Mouse (Mus musculus) cerebellum, adult 2 months (tissue): Measurements from ENCODE around the gene Nrtn. TPM values are rescaled to one million over a fixed set of nuclear protein-coding genes. Genes with fewer than 3 reads are reported as not detected.

Experiments
- DNase-seq, 2 experiments: peaks; one replicate each; pipeline ENCODE4 v3.0.0; 2021
- H3K27ac ChIP-seq: fragments of 200-500 bp; 2 replicates; pipeline ENCODE4 v1.5.1; 2012; ENCODE audit warnings: low read length, control low read depth, inconsistent platforms; ENCODE audit not compliant: insufficient read depth
- H3K27me3 ChIP-seq: fragments of 200-500 bp; 2 replicates; pipeline ENCODE4 v1.6.1; 2012; ENCODE audit warnings: inconsistent platforms, mild to moderate bottlenecking, low read length, moderate library complexity; ENCODE audit not compliant: control insufficient read depth, insufficient read depth
- H3K4me1 ChIP-seq: fragments of 200-500 bp; 2 replicates; pipeline ENCODE4 v1.6.1; 2011; ENCODE audit warnings: low read length; ENCODE audit not compliant: control insufficient read depth, insufficient read depth
- H3K4me3 ChIP-seq: fragments of 200-500 bp; replicated peaks from 2 replicates; pipeline ENCODE3; 2011; ENCODE audit warnings: mild to moderate bottlenecking, low read depth, low read length, control low read depth; ENCODE audit not compliant: insufficient read depth
- CTCF ChIP-seq: fragments of 200-500 bp; IDR thresholded peaks from 2 replicates; pipeline ENCODE4 v1.5.1; 2011; ENCODE audit warnings: low read depth, mild to moderate bottlenecking, control low read depth, low read length, moderate library complexity, borderline replicate concordance; ENCODE audit not compliant: insufficient read depth
- POLR2A ChIP-seq: fragments of 200-500 bp; IDR thresholded peaks from 2 replicates; pipeline ENCODE4 v1.6.1; 2011; ENCODE audit warnings: low read length, control low read depth, borderline replicate concordance; ENCODE audit not compliant: insufficient read depth
- WGBS: fragments of 180-500 bp; shearing (Covaris S2); methylation state at CpG from one replicate; pipeline ENCODE4 v1.1.7; 2018; 5-methylcytosine and 5-hydroxymethylcytosine counted together
- polyA plus RNA-seq: library from polyadenylated mRNA; depleted of rRNA; stranded (reverse); fragments of >200 nt; gene quantifications from 2 replicates; pipeline ENCODE4 v1.2.3, GENCODE M21; 2012

The Nrtn gene
- polyA plus RNA-seq, 1 experiment, result 9.3 TPM

DNA sequence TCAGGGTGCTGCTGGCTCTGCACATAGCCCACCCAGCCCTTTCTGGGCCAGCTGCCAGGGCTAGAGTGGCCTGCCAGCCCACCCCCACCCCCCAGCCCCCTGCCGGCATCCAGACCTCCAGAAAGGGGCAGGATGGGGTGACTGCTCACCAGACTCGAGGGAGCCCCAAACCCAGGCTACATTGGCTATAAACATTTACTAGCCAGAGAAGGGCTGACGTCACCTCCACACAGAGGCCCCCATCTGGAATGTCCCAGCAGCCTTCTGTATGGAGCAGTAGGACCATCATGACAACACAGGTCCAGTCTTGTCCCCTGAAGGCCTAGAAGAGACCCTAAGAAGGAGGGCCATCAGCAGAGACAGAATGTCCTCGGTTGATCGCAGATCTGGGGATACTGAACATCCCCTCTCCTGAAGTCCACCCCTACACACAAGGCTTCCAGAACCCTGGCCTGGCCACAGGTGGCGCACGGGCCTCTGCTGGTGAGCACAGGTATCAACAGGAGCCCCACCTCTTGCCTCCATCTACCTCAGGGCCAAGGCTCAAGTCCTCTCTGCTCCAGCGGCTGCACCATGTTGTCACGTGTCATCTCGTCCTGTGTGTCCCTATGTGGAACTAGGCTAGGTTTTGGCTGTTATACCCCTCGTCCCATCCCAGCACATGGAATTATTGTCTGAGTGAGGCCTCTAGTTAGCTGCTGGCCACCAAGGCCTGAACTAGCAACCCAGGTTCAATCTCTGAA, 33.7 kb downstream of the Nrtn start:
- no peak overlapping the region for H3K4me3 ChIP-seq
- WGBS, result 71% methylated on average over 11 of the region's 11 CpGs

DNA sequence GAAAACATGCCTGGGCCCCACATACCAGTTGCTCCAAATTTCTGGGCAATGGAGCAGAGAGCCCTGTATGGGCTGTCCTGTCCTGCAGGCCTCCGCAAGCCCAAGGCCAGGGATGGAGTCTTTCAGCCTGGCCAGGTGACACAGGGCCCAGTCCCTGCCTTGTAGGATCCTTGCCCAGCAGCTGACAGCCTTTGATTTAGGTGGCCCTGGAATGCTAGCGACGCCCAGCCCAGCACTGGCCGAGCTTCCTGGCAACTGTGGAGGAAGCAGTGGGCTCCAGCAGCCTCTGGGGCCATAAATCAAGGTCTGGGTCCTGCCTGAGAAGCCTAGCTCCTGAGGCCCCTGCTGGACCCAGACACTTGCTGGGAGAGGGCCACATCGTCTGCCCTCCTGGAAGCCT, 34.9 kb downstream of the Nrtn start:
- DNase-seq, result no peak
- no peak for TF ChIP-seq CTCF
- no peak for TF ChIP-seq POLR2A
- Histone ChIP-seq H3K4me3 (no peak overlapping the region), H3K4me1 (peaks cover 13% of the 10 kb centered on the region), H3K27ac (no peak overlapping the region), H3K27me3 (no peaks in the 10 kb centered on the region)
- 73% methylated on average over 5 of the region's 5 CpGs for WGBS

More for the DNA sequence above, 33.7 kb downstream of the Nrtn start:
- TF ChIP-seq CTCF, result 0 out of 2 replicates have a peak, but pooled peaks have one; percentile 3
- no peak for TF ChIP-seq POLR2A
- DNase-seq, result no peak
- Histone ChIP-seq H3K27me3 (no peaks in the 10 kb centered on the region), H3K27ac (no peak overlapping the region), H3K4me1 (peaks cover 18% of the 10 kb centered on the region)

DNA sequence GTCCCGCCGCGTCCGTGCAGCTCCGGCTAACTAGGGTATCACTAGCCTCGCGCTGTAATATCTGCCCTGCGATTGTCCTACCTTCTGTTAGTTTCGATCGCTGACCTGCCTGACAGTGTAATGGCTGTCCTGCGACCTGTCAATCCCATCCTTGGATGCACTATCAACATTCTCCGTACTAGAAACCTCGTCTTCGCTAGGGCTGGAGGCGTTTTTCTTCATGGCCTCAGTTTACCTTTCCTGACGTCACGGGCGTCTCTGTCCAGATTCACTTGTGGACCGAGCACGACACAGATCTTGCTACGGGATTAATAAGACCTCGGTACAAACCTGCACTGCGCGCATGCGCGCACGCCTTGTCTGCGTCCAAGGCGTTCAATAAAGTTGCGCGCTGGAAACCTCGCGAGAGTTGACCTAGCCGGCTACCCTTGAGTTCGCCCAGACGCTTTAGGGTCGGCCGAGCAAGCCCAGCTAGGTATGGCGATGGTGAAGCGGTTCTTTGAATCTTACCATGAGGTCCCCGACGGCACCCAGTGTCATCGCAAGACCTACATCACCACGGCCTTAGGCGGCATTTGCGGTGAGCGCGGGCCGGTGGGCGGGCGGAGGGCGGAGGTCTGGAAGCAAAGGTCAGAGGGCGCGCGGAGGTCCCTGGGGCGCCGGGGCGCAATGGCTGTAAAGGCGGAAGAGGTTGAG, 39.8 kb downstream of the Nrtn start, which contains the start of the genes Ndufa11 and Vmac:
Gene Ndufa11, plus strand, starts transcription at position 405 of the 696 bp plus-strand sequence.
Gene Vmac, minus strand, starts transcription at position 660 of the 696 bp plus-strand sequence.
- DNase-seq, result peak; percentile 91 to 92
- peak within 1 kb of the TSS; percentile 71 for H3K4me3 ChIP-seq
- H3K27ac ChIP-seq, result peak within 1 kb of the TSS; percentile 29
- no peaks in the 10 kb centered on the region for H3K27me3 ChIP-seq
- no peak for TF ChIP-seq CTCF
- peak; percentile 89; the same call in 1 of the 2 replicates for TF ChIP-seq POLR2A
- WGBS, result under 1% methylated on average over 59 of the region's 59 CpGs
- peaks cover 15% of the 10 kb centered on the region for H3K4me1 ChIP-seq

DNA sequence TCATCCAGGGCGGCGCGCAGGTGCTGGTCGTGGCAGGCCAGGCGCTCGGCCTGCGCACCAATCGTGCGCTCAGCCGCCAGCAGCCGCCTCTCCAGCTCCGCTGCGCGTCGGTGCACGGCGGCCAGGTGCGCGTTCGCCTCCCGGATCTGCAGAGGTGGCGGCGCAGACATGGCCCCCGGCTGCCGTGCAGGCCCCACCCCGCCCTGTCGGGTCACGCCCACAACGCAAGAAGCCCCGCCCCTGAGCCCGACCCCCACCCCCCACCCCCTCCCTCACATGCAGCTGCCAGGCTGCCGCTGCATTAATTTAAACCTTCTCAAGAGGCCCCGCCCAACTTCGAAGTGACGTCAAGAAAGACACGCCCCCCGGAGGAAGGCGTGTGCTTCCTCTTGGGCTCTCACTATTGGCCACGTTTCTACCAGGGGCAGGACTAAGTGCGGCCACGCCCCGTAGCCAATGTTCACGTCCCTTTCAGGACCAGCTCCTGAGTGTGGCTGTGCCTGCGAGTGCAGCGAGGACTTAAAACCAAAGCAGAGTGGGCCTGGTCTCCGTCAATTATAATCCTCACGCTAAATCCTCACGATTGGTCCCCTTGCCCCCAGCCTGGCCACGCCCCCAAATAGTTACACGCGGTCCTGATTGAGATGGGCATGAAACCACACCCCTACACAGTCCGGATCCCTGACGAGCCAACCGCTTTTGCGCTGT, 40.5 kb downstream of the Nrtn start:
- H3K4me1 ChIP-seq, result peaks cover 15% of the 10 kb centered on the region
- peak overlapping the region; percentile 29 for H3K27ac ChIP-seq
- peak overlapping the region; percentile 71 for H3K4me3 ChIP-seq
- DNase-seq, result peak; percentile 95
- TF ChIP-seq CTCF (no peak), POLR2A (peak; percentile 47; the same call in 1 of the 2 replicates)
- H3K27me3 ChIP-seq, result no peaks in the 10 kb centered on the region
- under 1% methylated on average over 55 of the region's 55 CpGs for WGBS

DNA sequence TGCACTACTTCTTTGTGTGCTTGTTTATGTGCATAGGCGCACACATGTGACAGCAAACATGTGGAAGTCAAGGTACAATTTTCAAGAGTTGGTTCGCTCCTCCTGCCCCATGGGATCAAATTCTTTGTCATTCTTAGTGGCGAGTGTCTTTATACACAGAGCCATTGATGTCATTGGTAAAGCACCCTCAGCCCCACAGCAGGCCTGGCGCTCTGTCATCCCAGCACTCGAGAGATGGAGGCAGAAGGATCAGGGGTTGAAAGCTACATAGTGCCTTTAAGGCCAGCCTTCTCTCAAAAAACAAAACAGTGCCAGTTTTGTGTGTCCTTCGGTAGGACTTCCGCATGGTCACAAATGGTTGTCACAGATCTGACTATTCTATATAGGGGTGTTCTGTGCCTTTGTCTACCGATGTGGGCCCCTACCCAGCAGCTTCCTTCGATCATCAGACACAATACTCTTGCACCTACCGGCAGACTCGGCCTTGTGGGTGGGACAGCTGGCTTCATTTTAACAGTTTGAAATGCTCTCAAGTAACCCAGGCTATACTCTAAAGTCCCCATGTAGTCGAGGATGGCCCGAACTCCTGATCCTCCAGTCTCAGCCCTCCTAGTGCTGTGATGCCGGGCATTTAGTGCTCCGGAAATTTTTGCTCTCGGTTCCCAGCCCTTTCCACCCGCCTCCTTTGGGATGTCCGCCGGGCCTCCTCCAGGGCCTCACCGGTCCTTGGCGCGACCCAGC, 41.2 kb downstream of the Nrtn start:
- Histone ChIP-seq H3K27me3 (no peaks in the 10 kb centered on the region), H3K27ac (peak overlapping the region; percentile 29; the same call in 1 of the 2 replicates), H3K4me1 (peaks cover 15% of the 10 kb centered on the region), H3K4me3 (peak overlapping the region; percentile 71)
- no peak for TF ChIP-seq POLR2A
- no peak for TF ChIP-seq CTCF
- no peak for DNase-seq
- 20% methylated on average over 22 of the region's 22 CpGs for WGBS

DNA sequence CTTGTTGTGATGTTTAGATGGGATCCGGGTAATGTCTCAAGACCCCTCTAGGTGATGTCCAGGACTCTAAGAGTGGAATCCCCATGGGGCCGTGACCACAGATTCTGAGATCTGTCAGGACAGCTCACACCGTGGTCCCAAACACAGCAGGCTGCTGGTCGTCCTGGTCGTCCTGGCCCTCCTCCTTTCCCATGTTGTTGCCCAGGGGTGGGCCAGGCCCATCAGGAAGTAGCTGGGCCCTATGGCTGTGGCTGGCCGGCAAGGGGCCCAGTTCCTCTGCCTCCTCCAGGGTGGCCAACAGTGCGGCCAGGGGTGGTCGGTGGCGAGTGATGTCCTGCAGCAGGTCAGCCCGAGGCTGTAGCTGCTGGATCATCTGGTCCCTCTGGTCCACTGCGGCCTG, 42.0 kb downstream of the Nrtn start:
- H3K4me1 ChIP-seq, result peaks cover 15% of the 10 kb centered on the region
- H3K4me3 ChIP-seq, result no peak overlapping the region
- H3K27me3 ChIP-seq, result no peaks in the 10 kb centered on the region
- no peak overlapping the region for H3K27ac ChIP-seq
- WGBS, result 63% methylated on average over 11 of the region's 11 CpGs
- DNase-seq, result no peak
- no peak for TF ChIP-seq CTCF
- no peak for TF ChIP-seq POLR2A

DNA sequence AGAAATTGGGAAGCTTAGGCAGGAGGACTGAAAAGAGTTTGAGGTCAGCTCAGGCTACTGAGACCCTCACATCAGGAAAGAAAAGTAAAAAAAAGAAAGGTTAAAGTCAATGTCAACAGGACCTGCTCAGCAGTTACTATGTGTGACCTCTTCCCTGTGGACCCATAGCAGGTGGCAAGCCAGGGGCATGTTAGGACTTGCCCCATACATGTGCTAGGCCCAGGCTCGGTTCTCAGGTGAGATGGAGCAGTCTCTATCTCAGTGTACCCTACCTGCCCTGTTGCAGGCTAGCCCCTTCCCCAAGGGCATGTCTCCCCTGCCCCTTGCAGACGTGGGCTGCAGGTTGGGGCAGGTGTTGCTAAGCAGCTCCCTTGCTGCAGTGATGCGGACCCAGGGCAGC, 47.6 kb downstream of the Nrtn start:
- Histone ChIP-seq H3K4me1 (no peaks in the 10 kb centered on the region), H3K27me3 (no peaks in the 10 kb centered on the region), H3K27ac (no peak overlapping the region), H3K4me3 (no peak overlapping the region)
- TF ChIP-seq CTCF (no peak), POLR2A (no peak)
- 86% methylated on average over 3 of the region's 3 CpGs for WGBS
- no peak for DNase-seq
